Mouse (Mus musculus) kidney, adult 10 weeks (tissue): ENCODE data around the gene Clca2. TPM values are rescaled to one million over a fixed set of nuclear protein-coding genes. Genes with fewer than 3 reads are reported as not detected.

Source experiments
- polyA plus RNA-seq: library from polyadenylated mRNA; stranded (reverse); fragments of 350-450 nt; fragmentation: Illumina TruSeq; extraction: RNeasy Lipid Tissue Mini Kit (QIAGEN cat#74804); gene quantifications from one replicate; pipeline ENCODE4 v1.2.3, GENCODE M21; 2014; ENCODE audit warnings: low read depth, low replicate concordance

Clca2 gene
- 0.32 TPM for polyA plus RNA-seq

DNA sequence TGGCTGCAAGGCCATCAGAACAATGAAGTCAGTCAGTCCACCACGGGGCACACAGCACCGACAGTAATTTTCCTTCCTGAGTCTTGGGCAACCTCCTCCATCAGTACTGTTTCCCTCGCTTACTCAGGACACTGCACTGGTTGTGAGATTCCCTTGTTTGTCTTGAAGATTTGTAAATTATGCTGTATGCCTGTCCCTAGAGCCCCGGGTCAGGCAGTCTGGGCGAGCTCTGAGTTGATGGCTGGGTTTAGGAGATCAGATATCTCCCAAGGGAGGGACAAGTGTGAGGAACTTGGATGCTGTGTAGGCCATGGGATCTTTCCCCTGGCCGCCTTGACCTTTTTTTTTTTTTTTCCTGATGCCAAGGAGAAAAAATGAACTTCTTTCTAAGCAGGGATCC is at the start of gene Clca2:
Gene Clca2, minus strand, starts transcription at position 153 of the 400 bp plus-strand sequence.

GRCm38 (mm10) chr3:145118254-145119001 is 19.2 kb upstream of the Clca2 start, which contains the start of gene Odf2l:
Gene Odf2l, plus strand, starts transcription at chr3:145118588.

GRCm38 (mm10) chr3:145032676-145033075 is 66.6 kb downstream of the Clca2 start, which contains the start of gene Clca1:
Gene Clca1, minus strand, starts transcription at chr3:145032776.

Other genes with a start within 250 kb of the Clca2 start
- gene Clca4b, start 166.9 kb downstream of the Clca2 start, polyA plus RNA-seq: 0.61 TPM
- 0.20 TPM for gene Clca4a, start 124.4 kb downstream of the Clca2 start, polyA plus RNA-seq
- not detected for gene Clca1, start 66.7 kb downstream of the Clca2 start, polyA plus RNA-seq
- 52.4 TPM for gene Odf2l, start 19.1 kb upstream of the Clca2 start, polyA plus RNA-seq
- 0.40 TPM for gene Col24a1, start 193.0 kb upstream of the Clca2 start, polyA plus RNA-seq